Mouse (Mus musculus): ENCODE data around the gene Aldh16a1. TPM values are rescaled to one million over a fixed set of nuclear protein-coding genes. Genes with fewer than 3 reads are reported as not detected.
"Not testable (repeated sequence)": the region's sequence is repeated elsewhere in the genome, so short reads cannot be mapped to it uniquely, and the experiment has no call there.

Aldh16a1 gene
- polyA plus RNA-seq, 1 experiment from 2014 or later, result 49.3 TPM

GRCm38 (mm10) chr7:45176356-45176755, 22.0 kb upstream of the Aldh16a1 start:
- peaks cover 86% of the 10 kb centered on the region for H3K27me3 ChIP-seq (replicated peaks)
- H3K4me3 ChIP-seq (replicated peaks), result peak overlapping the region; percentile 13; the same call in 1 of the 2 replicates
- H3K9ac ChIP-seq, result no peak overlapping the region
- H3K27ac ChIP-seq, result no peak overlapping the region
- WGBS, result 3% methylated on average over 30 of the region's 31 CpGs
- H3K4me1 ChIP-seq, result peaks cover 6% of the 10 kb centered on the region
- no peaks in the 10 kb centered on the region for H3K9me3 ChIP-seq
- no peak for ATAC-seq (ENCODE audit: insufficient read depth, low FRiP score, low read depth)
- peak overlapping the region; percentile 32 for H3K4me2 ChIP-seq
- H3K36me3 ChIP-seq, result no peaks in the 10 kb centered on the region

DNA sequence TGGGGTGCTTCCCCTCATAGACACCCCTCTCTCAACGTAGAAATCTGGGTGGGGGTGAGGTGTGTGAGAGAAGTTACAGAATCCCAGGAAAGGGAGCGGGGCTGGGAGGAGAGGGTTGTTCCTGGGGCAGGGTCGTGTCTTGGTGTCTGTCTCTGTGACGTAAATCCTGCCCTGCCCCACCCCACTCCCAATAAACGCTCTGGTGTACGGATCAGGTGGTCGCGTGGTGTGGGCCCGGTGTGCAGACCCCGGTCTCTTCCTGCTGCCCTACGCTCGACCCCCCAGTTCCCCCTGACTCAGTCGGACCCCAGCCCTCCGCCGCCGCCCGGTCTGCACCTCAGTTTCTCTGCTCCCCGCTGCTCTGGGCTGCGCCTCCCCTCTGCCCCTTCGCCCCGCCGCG, 21.5 kb upstream of the Aldh16a1 start:
- H3K9ac ChIP-seq, result no peak overlapping the region
- no peaks in the 10 kb centered on the region for H3K36me3 ChIP-seq
- peak overlapping the region; percentile 32 for H3K4me2 ChIP-seq
- under 1% methylated on average over 23 of the region's 23 CpGs for WGBS
- H3K4me3 ChIP-seq (replicated peaks), result peak overlapping the region; percentile 13; the same call in 1 of the 2 replicates
- peaks cover 6% of the 10 kb centered on the region for H3K4me1 ChIP-seq
- peaks cover 82% of the 10 kb centered on the region for H3K27me3 ChIP-seq (replicated peaks)
- no peak overlapping the region for H3K27ac ChIP-seq
- H3K9me3 ChIP-seq, result no peaks in the 10 kb centered on the region
- ATAC-seq (ENCODE audit: insufficient read depth, low FRiP score, low read depth), result no peak

- Histone ChIP-seq H3K36me3 (no peaks in the 10 kb centered on the region), H3K27me3 (replicated peaks) (peaks cover 76% of the 10 kb centered on the region), H3K9me3 (no peaks in the 10 kb centered on the region), H3K9ac (no peak overlapping the region), H3K4me3 (replicated peaks) (no peak overlapping the region), H3K27ac (no peak overlapping the region), H3K4me2 (no peak overlapping the region), H3K4me1 (peaks cover 6% of the 10 kb centered on the region)
- ATAC-seq (ENCODE audit: insufficient read depth, low FRiP score, low read depth), result no peak
- 4% methylated on average over 13 of the region's 13 CpGs for WGBS
Observed at GRCm38 (mm10) chr7:45175398-45175797, 21.0 kb upstream of the Aldh16a1 start.

- H3K4me1 ChIP-seq, result peaks cover 6% of the 10 kb centered on the region
- peak overlapping the region; percentile 11; the same call in 1 of the 2 replicates for H3K4me2 ChIP-seq
- 0 out of 2 replicates have a peak, but pooled peaks cover 3% of the 10 kb centered on the region for H3K9me3 ChIP-seq
- H3K27ac ChIP-seq, result no peak overlapping the region
- H3K9ac ChIP-seq, result no peak overlapping the region
- no peak overlapping the region; the same call in 1 of the 2 replicates for H3K4me3 ChIP-seq (replicated peaks)
- peaks cover 76% of the 10 kb centered on the region for H3K27me3 ChIP-seq (replicated peaks)
- no peaks in the 10 kb centered on the region for H3K36me3 ChIP-seq
- no peak for ATAC-seq (ENCODE audit: insufficient read depth, low FRiP score, low read depth)
- WGBS, result 5% methylated on average over 25 of the region's 29 CpGs
Observed at GRCm38 (mm10) chr7:45174567-45175280, 20.3 kb upstream of the Aldh16a1 start.

- not testable (repeated sequence) for H3K9me3 ChIP-seq; H3K9ac ChIP-seq; H3K36me3 ChIP-seq; H3K4me1 ChIP-seq; H3K4me3 ChIP-seq (replicated peaks); H3K4me2 ChIP-seq; H3K27ac ChIP-seq; ATAC-seq (ENCODE audit: insufficient read depth, low FRiP score, low read depth)
- H3K27me3 ChIP-seq (replicated peaks), result peaks cover 76% of the 10 kb centered on the region
- WGBS, result 67% methylated on average over 1 of the region's 1 CpGs
Observed at GRCm38 (mm10) chr7:45173772-45174171, 19.4 kb upstream of the Aldh16a1 start.

- ATAC-seq (ENCODE audit: insufficient read depth, low FRiP score, low read depth), result no peak
- no peak overlapping the region for H3K27ac ChIP-seq
- H3K9ac ChIP-seq, result no peak overlapping the region
- 0 out of 2 replicates have a peak, but pooled peaks cover 5% of the 10 kb centered on the region for H3K9me3 ChIP-seq
- no peaks in the 10 kb centered on the region for H3K36me3 ChIP-seq
- peaks cover 6% of the 10 kb centered on the region for H3K4me1 ChIP-seq
- no peak overlapping the region for H3K4me3 ChIP-seq (replicated peaks)
- peaks cover 76% of the 10 kb centered on the region for H3K27me3 ChIP-seq (replicated peaks)
- 59% methylated on average over 7 of the region's 7 CpGs for WGBS
- no peak overlapping the region for H3K4me2 ChIP-seq
Observed at GRCm38 (mm10) chr7:45172974-45173373, 18.6 kb upstream of the Aldh16a1 start.

GRCm38 (mm10) chr7:45169495-45169894, 15.1 kb upstream of the Aldh16a1 start:
- no peak overlapping the region for H3K4me2 ChIP-seq
- no peak overlapping the region for H3K27ac ChIP-seq
- H3K9me3 ChIP-seq, result 0 out of 2 replicates have a peak, but pooled peaks cover 5% of the 10 kb centered on the region
- no peaks in the 10 kb centered on the region for H3K4me1 ChIP-seq
- no peak overlapping the region for H3K4me3 ChIP-seq (replicated peaks)
- 84% methylated on average over 3 of the region's 3 CpGs for WGBS
- no peaks in the 10 kb centered on the region for H3K36me3 ChIP-seq
- peaks cover 74% of the 10 kb centered on the region for H3K27me3 ChIP-seq (replicated peaks)
- ATAC-seq (ENCODE audit: insufficient read depth, low FRiP score, low read depth), result no peak
- no peak overlapping the region for H3K9ac ChIP-seq

- H3K9me3 ChIP-seq, result 0 out of 2 replicates have a peak, but pooled peaks cover 5% of the 10 kb centered on the region
- no peak overlapping the region for H3K9ac ChIP-seq
- H3K36me3 ChIP-seq, result no peaks in the 10 kb centered on the region
- no peak overlapping the region for H3K4me2 ChIP-seq
- peaks cover 7% of the 10 kb centered on the region for H3K4me1 ChIP-seq
- peaks cover 76% of the 10 kb centered on the region for H3K27me3 ChIP-seq (replicated peaks)
- ATAC-seq (ENCODE audit: insufficient read depth, low FRiP score, low read depth), result no peak
- no peak overlapping the region for H3K4me3 ChIP-seq (replicated peaks)
- H3K27ac ChIP-seq, result no peak overlapping the region
- 5% methylated on average over 24 of the region's 24 CpGs for WGBS
Observed at GRCm38 (mm10) chr7:45168656-45169055, 14.3 kb upstream of the Aldh16a1 start.

GRCm38 (mm10) chr7:45167761-45168445, 13.5 kb upstream of the Aldh16a1 start:
- Histone ChIP-seq H3K9ac (no peak overlapping the region), H3K4me2 (no peak overlapping the region), H3K36me3 (no peaks in the 10 kb centered on the region), H3K9me3 (0 out of 2 replicates have a peak, but pooled peaks cover 5% of the 10 kb centered on the region), H3K27me3 (replicated peaks) (peaks cover 79% of the 10 kb centered on the region), H3K4me3 (replicated peaks) (no peak overlapping the region), H3K27ac (no peak overlapping the region), H3K4me1 (peaks cover 9% of the 10 kb centered on the region)
- WGBS, result 3% methylated on average over 19 of the region's 19 CpGs
- no peak for ATAC-seq (ENCODE audit: insufficient read depth, low FRiP score, low read depth)

- no peaks in the 10 kb centered on the region for H3K36me3 ChIP-seq
- H3K4me1 ChIP-seq, result peaks cover 15% of the 10 kb centered on the region
- no peak overlapping the region for H3K9ac ChIP-seq
- WGBS, result 23% methylated on average over 10 of the region's 10 CpGs
- ATAC-seq (ENCODE audit: insufficient read depth, low FRiP score, low read depth), result no peak
- H3K9me3 ChIP-seq, result 0 out of 2 replicates have a peak, but pooled peaks cover 5% of the 10 kb centered on the region
- H3K4me2 ChIP-seq, result no peak overlapping the region
- H3K27ac ChIP-seq, result no peak overlapping the region
- H3K27me3 ChIP-seq (replicated peaks), result peaks cover 82% of the 10 kb centered on the region
- H3K4me3 ChIP-seq (replicated peaks), result no peak overlapping the region
Observed at GRCm38 (mm10) chr7:45166950-45167401, 12.6 kb upstream of the Aldh16a1 start.

DNA sequence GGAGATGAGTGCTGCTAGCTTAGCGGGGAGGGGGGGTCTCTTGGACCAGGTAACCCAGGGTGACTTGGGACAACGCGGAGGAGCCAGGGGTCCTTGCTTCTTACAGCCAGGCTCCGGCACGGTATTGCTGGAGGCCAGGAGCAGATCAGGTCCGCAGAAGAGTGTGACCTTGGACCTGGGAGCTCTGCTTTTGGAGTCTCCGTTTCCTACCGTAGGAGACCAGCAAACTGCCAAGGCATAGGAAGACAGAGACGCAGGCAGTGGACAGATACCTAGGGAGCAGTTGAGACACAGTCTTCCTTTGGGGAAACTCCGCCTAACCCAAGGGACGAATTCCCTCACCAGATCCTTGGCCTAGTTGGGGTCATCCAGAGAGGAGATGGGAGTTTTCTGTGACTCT, 11.3 kb upstream of the Aldh16a1 start:
- 0 out of 2 replicates have a peak, but pooled peaks cover 5% of the 10 kb centered on the region for H3K9me3 ChIP-seq
- peaks cover 77% of the 10 kb centered on the region for H3K27me3 ChIP-seq (replicated peaks)
- 46% methylated on average over 11 of the region's 11 CpGs for WGBS
- no peak overlapping the region for H3K4me3 ChIP-seq (replicated peaks)
- H3K4me2 ChIP-seq, result no peak overlapping the region
- no peak for ATAC-seq (ENCODE audit: insufficient read depth, low FRiP score, low read depth)
- H3K36me3 ChIP-seq, result peaks cover 4% of the 10 kb centered on the region; the same call in 1 of the 2 replicates
- H3K27ac ChIP-seq, result no peak overlapping the region
- no peak overlapping the region for H3K9ac ChIP-seq
- peaks cover 15% of the 10 kb centered on the region for H3K4me1 ChIP-seq

DNA sequence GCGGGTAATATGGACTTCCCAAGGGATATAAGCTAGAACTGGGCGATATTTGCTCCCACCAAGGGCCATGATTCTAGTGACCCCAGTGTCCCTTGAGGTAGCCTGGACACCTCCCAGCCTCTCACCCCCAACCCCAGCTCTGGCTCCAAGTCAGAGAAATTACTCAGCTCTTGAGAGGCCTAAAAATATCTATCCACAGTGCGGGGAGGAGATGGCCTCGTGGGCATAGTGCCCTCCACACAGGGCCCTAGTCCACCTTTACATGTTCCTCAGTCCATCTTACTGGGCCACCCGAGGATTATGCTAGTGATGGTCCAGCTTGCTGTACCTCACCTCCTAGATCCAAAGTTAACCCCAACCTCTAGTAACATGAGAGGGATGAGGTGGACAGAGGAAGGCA, 10.4 kb upstream of the Aldh16a1 start:
- peaks cover 72% of the 10 kb centered on the region for H3K27me3 ChIP-seq (replicated peaks)
- peaks cover 15% of the 10 kb centered on the region for H3K4me1 ChIP-seq
- no peak overlapping the region for H3K4me3 ChIP-seq (replicated peaks)
- H3K36me3 ChIP-seq, result peaks cover 5% of the 10 kb centered on the region; the same call in 1 of the 2 replicates
- no peak for ATAC-seq (ENCODE audit: insufficient read depth, low FRiP score, low read depth)
- 62% methylated on average over 5 of the region's 5 CpGs for WGBS
- H3K9ac ChIP-seq, result no peak overlapping the region
- H3K4me2 ChIP-seq, result no peak overlapping the region
- 0 out of 2 replicates have a peak, but pooled peaks cover 3% of the 10 kb centered on the region for H3K9me3 ChIP-seq
- no peak overlapping the region for H3K27ac ChIP-seq
